Mouse (Mus musculus): ENCODE results near the gene Alkbh7.

Alkbh7 gene

GRCm38 (mm10) chr17:57029691-57030090 lies 32.6 kb downstream of the Alkbh7 start:
- no peak for DNase-seq (ENCODE audit: extremely low read depth, low read depth, low spot score)

- no peak for DNase-seq (ENCODE audit: extremely low read depth, low read depth, low spot score)
These were observed 34.0 kb downstream of the Alkbh7 start, which contains the start of gene Khsrp for GRCm38 (mm10) chr17:57030931-57031660. Gene Khsrp (minus strand): TSS chr17:57031522.

GRCm38 (mm10) chr17:57031661-57032420 lies 34.7 kb downstream of the Alkbh7 start:
- peak; percentile 100 for DNase-seq (ENCODE audit: extremely low read depth, low read depth, low spot score)

GRCm38 (mm10) chr17:57032854-57033253 lies 35.7 kb downstream of the Alkbh7 start:
- DNase-seq (ENCODE audit: extremely low read depth, low read depth, low spot score): no peak

- no peak for DNase-seq (ENCODE audit: extremely low read depth, low read depth, low spot score)
These were observed 41.8 kb downstream of the Alkbh7 start for GRCm38 (mm10) chr17:57038978-57039377.

GRCm38 (mm10) chr17:57041554-57041953 lies 44.4 kb downstream of the Alkbh7 start, which contains the start of gene Slc25a41:
Gene Slc25a41 (minus strand): TSS chr17:57041654.
- no peak for DNase-seq (ENCODE audit: extremely low read depth, low read depth, low spot score)

GRCm38 (mm10) chr17:57047406-57047805 lies 50.3 kb downstream of the Alkbh7 start:
- no peak for DNase-seq (ENCODE audit: extremely low read depth, low read depth, low spot score)

GRCm38 (mm10) chr17:57048816-57049215 lies 51.7 kb downstream of the Alkbh7 start:
- DNase-seq (ENCODE audit: extremely low read depth, low read depth, low spot score): no peak

Data from fat pad, adult 2 months (tissue).